Mouse (Mus musculus) adrenal gland, adult 2 months (tissue): Measurements from ENCODE around the gene Drd3. TPM values are rescaled to one million over a fixed set of nuclear protein-coding genes. Genes with fewer than 3 reads are reported as not detected.

Experiments used
- DNase-seq: peaks from one replicate; pipeline ENCODE4 v3.0.0; 2021
- microRNA-seq, 2 experiments: library from miRNA; unstranded; fragments of <30 nt; microRNA quantifications; one replicate each; pipeline ENCODE4 v1.2.0; 2021
- polyA plus RNA-seq: library from polyadenylated mRNA; depleted of rRNA; stranded (reverse); fragments of >200 nt; gene quantifications from 2 replicates; pipeline ENCODE4 v1.2.3, GENCODE M21; 2012; rRNA removed
- total RNA-seq, 2 experiments: library from RNA; stranded (reverse); gene quantifications; 2 replicates each; pipeline ENCODE4 v1.2.3; 2021

Drd3 gene
- total and polyA plus RNA-seq, 3 experiments, result 0.07 TPM; not detected in 2

DNA sequence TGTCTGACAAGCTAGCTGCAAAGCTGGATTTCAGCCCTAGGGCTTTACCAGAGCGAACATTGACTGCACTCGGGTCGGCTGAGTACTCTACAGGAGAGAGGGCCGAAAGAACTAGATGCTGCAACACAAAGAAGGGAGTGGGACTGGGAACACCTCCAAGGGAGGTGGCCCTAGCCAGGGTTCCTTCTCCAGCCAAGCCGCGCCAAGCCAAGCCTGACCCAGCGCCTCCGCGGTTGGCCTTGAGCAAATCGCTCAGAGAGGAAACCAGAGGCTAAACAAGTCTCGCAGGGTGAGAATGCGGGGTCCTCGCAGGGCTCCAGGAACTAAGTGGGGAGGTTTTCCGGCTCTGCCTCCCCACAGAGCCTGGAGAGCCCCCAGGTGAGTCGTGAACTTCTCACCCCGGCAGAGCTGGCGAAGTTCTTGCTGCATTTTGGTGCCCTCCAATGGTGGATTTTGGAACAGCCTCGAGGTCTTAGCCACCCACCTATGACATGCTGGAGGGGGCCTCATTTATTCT is 48.0 kb downstream of the Drd3 start:
- peak; percentile 72 for DNase-seq

DNA sequence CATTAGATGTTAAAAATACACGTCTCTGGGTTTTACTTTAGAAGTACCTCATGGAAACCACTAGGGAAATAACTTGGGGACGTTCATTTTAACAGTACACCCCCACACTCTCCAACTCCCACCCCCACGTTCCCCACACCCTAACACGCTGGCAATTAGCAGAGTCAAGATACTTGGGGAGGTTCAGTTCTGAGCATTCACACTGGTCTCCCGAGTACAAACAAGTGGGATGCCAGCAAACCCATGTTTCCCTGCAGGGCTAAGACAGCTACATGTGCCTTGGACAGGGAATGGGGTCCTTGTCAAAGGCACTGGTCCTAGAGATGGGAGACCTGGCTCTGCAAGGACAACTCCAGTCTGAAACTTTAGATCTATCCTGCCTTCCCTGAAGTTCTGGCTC is 48.6 kb downstream of the Drd3 start:
- DNase-seq, result no peak

DNA sequence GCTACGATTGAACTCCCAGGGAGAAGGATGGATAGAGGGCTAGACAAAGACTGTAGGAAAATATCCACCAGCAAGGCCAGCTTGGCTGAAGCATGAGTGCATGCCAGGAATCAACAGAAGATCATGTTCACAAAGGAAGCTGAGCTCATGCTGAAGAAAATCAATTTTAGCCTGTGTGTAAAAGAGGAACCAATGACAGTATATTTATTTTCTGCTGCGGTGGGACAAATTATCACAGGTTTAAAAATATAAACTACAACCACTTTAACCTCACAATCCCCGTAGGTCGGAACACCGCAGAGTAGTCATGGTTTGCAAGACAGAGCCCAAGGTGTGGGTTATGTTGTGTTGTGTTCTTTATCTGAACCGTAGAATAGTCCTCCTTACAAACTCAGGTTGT is 50.5 kb downstream of the Drd3 start:
- no peak for DNase-seq

DNA sequence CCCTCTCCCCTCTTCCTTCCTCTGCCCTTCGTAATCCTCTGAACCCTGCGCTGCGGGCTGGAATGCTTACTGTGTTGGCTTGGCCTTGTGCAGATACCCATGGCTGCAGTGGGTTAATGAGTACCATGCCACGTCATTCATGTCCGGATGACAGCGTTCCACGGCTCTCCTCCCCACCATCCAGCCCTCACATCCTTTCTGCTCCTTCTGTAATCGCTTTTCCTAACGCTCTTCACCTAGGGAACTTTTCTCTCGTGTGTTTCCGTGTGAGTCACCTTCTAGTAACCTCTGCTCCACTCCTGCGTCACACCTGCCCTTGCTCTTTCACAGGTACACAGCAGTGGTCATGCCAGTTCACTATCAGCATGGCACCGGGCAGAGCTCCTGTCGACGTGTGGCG is 53.2 kb downstream of the Drd3 start:
- DNase-seq, result no peak

DNA sequence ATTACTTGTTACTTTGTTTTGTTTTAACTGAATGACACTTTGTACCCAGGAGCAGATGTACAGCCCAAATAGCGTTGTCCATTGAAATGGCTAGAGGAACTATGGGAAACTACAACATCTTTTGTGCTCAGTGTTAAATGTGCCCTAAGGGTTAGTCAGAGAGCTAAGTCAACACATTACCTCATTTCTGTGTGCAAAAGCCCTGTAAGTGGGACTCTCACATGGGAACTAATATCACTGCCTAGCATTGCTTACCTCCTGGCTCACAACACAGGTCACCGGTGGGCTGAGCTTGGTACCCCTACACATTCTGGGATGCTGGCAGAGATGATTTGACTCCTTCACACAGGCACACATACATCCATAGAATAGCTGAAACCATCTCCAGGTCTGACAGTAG is 55.6 kb downstream of the Drd3 start:
- DNase-seq, result no peak

DNA sequence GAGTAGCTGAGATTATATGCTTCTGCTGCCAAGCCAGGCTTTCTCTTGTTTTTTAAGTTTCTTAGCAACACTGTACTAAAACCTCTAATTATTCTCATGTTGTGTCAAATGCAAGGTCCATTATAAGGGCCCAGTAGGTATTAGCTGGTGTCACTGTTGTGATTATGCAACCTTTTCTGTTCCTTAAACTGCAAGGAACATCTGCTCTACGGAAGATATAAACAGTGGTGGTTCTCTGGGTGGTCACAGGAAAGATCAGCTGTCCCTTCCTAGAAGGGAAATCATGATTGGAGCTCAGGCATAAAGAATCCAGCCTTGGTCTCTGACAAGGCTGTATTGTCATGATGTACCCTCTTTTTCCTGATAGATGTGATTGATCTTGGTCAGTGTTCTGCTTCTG is 57.6 kb downstream of the Drd3 start:
- DNase-seq, result no peak

DNA sequence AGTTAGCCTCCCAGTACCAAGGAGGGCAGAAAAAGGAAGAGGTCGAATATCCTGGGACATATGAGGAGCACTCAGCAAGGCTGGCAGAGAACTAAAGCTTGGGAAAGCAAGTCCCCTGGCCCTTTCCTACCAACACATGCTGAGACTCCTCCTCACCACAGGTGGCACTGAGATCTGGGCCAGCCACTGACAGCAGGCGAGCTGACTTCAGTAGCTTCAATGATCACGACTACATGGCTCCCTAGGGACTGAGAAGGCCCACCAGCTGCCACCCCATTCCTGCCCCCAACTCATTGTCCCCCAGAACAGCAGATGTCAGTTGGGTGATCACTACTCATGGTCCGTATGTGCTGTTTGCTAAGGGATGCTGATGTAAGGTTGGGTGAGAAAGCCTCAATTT is 60.8 kb downstream of the Drd3 start:
- DNase-seq, result no peak

DNA sequence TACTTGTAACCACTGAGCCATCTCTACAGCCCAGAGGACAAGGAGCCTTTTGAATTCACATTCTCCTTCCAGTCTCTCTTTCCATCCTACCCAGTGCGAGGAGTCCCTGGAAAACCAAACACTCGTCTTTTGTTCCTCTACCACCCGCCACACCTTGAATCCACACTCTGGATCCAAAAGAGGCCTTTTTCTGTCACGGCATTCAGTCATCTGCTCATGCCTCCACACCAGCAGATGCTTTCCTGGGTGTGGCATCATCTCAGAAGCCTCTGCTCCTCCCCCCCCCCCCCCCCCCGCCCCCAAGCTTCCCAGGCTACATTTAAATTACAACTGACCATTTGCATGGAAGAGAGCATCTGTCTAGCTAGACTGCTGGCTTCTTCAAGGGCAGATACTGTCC is 62.5 kb downstream of the Drd3 start:
- DNase-seq, result no peak

DNA sequence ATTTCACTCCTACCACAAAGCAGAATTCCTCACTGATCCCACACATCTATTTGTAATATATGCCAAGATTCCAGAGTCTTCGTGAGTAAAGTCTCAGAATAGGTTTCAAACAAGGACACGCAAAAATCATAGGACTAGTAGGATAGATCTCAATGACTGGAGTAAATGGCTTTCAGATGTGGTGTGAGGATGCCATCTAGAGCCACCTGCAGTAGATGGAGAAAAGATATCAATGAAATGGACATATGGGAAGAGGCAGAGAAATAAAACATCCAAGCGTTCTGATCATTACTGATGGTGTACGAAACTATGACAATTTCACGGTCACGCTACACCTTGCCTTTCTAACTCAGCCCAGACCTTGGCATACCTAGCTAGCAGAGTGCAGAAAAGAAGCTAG is 64.6 kb downstream of the Drd3 start:
- DNase-seq, result no peak

DNA sequence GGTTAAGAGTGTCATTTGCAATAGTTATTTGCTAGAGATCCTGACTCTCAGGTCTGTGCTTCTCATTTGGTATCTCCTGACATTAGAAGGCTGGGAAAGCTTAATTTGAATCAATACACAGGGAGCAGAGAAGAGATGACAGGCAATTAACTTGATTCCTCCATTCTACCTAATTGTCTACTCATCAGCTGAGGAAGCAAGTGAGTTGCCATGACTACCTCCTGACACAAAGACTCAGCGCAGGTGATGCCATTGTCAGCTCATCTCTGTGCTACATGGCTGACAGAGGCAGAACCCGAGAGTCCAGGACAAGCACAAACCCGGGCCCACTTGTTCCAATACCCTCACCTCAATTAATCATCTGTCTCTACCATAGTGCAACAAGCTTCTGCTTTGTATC is 73.7 kb downstream of the Drd3 start:
- no peak for DNase-seq

DNA sequence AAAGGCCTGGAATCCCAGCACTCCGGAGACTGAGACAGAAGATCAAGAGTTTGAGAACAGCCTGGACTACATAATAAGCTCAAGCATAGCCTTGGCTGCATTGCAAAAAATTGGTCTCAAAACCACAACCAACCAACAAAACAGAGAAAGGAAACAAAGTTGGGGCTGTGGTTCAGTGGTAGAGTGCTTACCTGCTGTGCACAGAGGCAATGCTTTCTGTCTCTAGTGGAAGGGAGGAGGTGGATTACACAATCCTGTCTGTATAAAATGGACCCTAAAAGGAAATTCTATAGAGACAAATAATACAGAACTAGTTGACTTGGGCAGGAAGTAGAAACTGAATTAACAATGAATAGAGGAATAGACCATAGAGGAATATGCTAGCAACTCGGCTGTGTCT is 78.1 kb downstream of the Drd3 start:
- no peak for DNase-seq

DNA sequence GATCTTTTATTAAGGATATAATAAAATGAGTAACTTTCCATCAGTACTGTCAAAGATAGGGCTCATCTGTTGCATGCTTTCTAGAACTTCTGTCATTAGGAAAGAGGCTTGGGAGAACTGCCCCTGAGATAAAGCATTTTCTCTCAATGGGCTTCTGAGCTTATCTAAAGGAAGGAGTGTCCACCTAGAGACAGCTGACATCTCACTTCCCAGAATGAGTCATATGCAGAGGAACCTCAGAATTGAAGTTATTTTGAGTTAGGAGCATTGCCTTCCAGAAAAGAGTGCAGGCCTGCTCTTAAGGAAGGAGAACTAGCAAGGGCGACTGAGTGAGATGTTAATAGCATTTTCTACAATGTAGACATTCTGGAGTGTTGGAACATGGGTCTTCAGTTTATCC is 87.4 kb downstream of the Drd3 start:
- no peak for DNase-seq

DNA sequence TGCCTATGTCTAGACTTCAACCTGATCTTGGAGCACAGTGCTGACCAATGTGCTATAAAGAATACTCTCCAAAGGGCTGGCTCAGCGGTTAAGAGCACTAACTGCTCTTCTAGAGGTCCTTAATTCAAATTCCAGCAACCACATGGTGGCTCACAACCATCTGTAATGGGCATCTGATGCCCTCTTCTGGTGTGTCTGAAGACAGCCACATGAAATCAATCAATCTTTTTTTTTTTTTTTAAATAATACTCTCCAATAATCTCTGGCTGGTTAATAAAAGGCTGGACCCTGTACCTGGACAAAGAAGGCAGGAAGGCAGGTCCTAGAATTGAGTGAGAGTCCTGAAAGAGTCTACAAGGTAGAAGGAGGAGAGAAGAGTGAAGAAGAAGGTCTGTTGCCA is 96.0 kb downstream of the Drd3 start:
- no peak for DNase-seq

DNA sequence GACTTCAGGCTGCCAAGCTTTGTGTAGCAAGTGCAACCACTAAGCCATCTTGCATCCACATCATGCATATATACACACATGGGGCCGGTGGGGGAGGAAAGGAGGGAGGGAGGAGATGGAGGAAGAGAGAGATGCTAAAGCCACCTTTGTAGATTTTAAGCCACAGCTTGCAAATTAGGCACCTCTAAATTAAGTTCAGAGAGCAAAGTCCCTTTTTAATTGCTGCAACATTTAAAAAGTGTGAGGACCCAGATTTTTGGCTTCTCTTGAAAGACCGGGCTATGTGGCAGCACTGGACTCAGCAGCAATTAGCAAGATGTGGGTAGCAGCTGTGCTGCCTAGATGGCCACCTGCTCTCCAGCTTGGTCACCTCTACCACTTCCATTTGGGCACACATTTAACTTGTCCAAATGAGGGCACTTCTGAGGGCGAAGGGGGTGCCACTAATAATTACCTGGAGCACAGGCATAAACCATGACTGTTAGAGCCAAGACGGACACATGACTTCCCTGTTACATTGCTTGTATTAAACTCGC is 105.2 kb downstream of the Drd3 start:
- no peak for DNase-seq

DNA sequence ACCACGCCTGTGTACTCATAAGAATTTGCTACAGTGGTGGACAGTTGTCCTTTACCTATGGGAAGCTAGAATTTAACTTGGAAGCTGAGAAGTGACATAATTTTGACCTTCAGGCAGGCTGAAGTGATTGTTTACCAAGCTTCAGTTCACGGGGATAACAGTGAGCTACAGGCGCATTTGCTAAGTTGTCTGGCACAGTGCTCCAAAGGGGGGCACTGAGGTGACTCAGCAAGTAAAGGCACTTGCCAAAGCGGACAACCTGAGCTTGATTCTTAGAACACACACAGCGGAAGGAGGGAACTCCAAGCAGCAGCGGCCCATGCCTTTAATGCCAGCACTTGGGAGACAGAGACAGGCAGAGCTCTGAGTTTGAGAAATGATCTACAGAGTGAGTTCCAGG is 106.8 kb downstream of the Drd3 start:
- no peak for DNase-seq

DNA sequence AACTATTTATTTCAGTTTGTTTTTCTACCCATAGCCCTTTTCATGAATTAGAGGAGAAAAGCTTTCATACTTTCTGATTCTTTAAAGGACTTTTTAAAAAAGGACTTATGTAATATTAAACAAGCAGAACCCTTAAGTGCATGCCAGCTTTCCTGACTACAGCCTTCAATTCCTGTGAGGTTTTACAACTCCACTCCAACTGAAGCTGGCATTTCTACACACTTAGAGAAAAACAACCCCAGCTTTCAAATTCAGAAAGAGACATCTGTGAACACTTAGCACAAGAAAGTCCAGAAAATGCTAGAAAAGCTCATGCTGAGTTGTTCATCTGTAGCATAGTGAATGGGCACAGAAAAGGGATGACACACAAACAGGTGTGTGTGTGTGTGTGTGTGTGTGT is 116.0 kb downstream of the Drd3 start:
- DNase-seq, result no peak

DNA sequence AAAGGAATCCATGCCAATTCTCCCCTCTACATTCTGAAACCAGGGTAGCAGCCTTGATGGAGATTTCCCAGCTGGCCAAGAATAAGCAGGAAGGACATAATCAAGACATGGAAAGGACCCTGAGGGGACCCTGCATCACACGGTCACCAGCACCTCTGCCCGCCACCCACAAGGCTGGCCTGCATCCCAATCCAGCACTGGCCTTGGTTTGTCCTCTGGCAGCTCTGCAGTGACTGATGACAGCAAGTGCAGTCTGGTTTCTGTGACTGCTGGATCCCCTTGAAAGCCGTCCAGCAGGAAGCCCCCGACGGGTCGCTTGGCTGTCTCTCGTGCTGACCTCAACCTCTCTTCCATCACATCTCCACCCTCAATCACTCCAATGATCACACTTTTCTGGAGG is 117.6 kb downstream of the Drd3 start:
- peak; percentile 40 for DNase-seq

Small RNA genes lying within 50 kb of the gene (microRNA-seq; reads per million reads assigned to microRNA genes)
- 0 reads per million in 2 experiments for gene Gm25996

Other genes with a start within 250 kb of the Drd3 start
- under 1 TPM in 1 of 2 experiments, not detected in 1; 0.32 TPM for gene Tigit, start 89.9 kb upstream of the Drd3 start, total RNA-seq
- gene Tigit, start 89.9 kb upstream of the Drd3 start, polyA plus RNA-seq, result 0.18 and 0.20 TPM in 2 replicates
- 1 to 10 TPM; 4.7 to 6.0 TPM for gene Ccdc191, start 135.8 kb downstream of the Drd3 start, total RNA-seq
- gene Ccdc191, start 135.8 kb downstream of the Drd3 start, polyA plus RNA-seq, result 0.86 and 1.6 TPM in 2 replicates
- gene Qtrt2, start 172.8 kb downstream of the Drd3 start, total RNA-seq, result 10 to 100 TPM; 28.0 TPM
- 6.2 and 15.6 TPM in 2 replicates for gene Qtrt2, start 172.8 kb downstream of the Drd3 start, polyA plus RNA-seq
- gene Zdhhc23, start 225.8 kb downstream of the Drd3 start, total RNA-seq, result 1 to 10 TPM; 1.1 TPM
- 0.19 and 0.33 TPM in 2 replicates for gene Zdhhc23, start 225.8 kb downstream of the Drd3 start, polyA plus RNA-seq